Mouse (Mus musculus) urinary bladder, postnatal 25 days (tissue): ENCODE results near the gene Sucla2.
"Not testable (repeated sequence)": the region's sequence is repeated elsewhere in the genome, so short reads cannot be mapped to it uniquely, and the experiment has no call there.

Experiments
- DNase-seq: peaks from one replicate; pipeline ENCODE4 v3.0.0; 2022; ENCODE audit warnings: low spot score

Gene Sucla2

GRCm38 (mm10) chr14:73509765-73510423 lies 15.2 kb upstream of the Sucla2 start, which contains the start of gene Med4:
Gene Med4 (plus strand): TSS chr14:73510025.
- DNase-seq = peak; percentile 93

- no peak for DNase-seq
Measured at GRCm38 (mm10) chr14:73524136-73524535, 983 bp upstream of the Sucla2 start.

- not testable (repeated sequence) for DNase-seq
Measured at GRCm38 (mm10) chr14:73528661-73529060, 3.5 kb downstream of the Sucla2 start.

DNA sequence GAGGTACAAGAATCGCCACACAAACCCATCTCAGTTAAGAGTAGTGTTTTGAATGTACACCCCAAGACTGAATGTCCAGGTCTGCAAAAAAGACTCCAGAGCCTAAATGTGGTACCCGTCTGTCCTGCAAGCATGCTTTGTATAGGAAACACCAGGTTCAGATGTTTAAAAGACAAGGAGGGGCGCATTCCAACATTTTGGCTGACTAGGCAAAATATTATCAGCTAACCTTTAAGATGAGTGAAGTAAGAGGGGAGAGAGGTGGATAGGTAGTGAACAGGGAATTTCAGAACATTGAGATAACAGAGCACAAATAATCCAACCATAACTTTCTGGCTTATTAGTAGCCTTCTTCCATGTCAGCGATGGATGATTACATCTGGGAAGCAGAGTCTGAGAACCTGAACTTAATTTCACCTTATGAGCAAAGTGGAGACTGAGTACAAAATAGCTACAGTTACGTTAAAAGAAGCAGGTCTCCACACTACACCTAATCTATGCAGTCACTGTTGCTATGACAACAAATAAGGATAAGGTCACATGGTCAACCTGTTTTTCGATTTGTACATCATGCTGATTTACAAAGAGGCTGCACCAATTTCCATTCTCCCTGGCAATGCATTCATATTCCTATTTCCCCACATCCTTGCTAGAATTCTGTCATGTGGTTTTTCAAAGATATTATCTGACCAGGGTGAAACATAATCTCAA lies 8.8 kb downstream of the Sucla2 start:
- DNase-seq = no peak

- no peak for DNase-seq
Measured at GRCm38 (mm10) chr14:73535641-73536040, 10.5 kb downstream of the Sucla2 start.

- DNase-seq = no peak
Measured at GRCm38 (mm10) chr14:73543781-73544180, 18.7 kb downstream of the Sucla2 start.

DNA sequence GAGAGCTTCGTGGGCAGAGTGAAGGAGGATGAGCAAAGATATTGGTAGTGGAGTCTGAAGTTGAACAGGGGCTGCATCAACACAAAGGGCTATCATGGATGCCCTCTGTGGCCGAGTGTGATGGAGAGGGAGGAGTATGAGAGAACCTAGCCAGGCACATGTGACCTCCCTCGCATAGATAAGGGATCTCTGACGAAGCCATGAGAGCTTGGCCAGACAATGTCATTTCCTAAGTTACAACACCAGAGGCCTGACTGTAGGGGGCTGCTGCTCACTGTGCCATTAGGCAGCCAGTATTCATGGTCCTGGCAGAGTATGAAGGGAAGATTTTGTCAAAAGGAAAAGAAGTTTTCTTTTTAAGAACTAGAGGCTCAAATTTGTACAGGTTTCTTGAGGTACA lies 21.9 kb downstream of the Sucla2 start:
- no peak for DNase-seq

DNA sequence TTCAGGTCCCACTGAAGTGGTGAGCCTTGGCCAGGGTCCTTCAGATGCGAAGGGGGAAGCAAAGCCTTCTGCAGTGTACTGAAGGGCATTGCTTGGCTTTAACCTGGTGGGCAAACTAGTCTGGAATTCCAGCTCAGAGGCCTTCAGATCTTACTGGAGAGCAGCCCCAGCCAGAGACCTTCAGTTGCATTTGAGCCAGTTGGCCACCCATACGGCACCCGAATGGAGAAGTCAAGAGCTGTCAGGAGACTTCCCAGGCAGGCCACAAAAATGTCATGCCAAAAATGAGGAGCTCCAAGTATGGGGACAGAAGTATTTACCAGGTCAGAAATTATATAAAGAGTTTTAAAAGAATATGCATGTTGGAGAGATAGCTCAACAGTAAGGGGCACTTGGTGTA lies 22.9 kb downstream of the Sucla2 start, which contains the start of gene Nudt15:
TSS of gene Nudt15 (minus strand) at position 192 of the 400 bp plus-strand sequence.
- DNase-seq = no peak

DNA sequence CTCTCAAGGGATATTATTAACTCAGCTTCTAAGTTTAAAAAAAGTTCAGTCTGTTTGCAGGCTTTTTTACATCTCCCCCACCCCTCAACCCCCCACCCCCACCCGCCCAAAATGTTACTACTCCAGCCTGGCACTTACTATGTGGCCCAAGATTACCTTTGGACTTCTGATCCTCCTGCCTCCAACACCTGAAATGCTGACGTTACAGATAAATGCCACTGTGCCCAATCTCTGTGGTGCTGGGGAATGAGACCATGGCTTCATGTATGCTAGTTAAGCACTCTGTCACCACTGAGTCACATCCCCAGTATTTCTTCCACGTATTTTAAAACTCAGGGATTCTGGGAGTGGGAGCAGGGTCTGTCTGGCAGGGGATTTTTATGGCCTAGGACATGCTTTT lies 25.2 kb downstream of the Sucla2 start:
- no peak for DNase-seq

- DNase-seq = no peak
Measured at GRCm38 (mm10) chr14:73550732-73551131, 25.6 kb downstream of the Sucla2 start.

- DNase-seq = no peak
Measured at GRCm38 (mm10) chr14:73551164-73551563, 26.0 kb downstream of the Sucla2 start.

GRCm38 (mm10) chr14:73552341-73553121 lies 27.4 kb downstream of the Sucla2 start:
- peak; percentile 99 for DNase-seq

GRCm38 (mm10) chr14:73553122-73553696 lies 28.1 kb downstream of the Sucla2 start:
- no peak for DNase-seq

GRCm38 (mm10) chr14:73569831-73570230 lies 44.7 kb downstream of the Sucla2 start:
- DNase-seq = not testable (repeated sequence)

DNA sequence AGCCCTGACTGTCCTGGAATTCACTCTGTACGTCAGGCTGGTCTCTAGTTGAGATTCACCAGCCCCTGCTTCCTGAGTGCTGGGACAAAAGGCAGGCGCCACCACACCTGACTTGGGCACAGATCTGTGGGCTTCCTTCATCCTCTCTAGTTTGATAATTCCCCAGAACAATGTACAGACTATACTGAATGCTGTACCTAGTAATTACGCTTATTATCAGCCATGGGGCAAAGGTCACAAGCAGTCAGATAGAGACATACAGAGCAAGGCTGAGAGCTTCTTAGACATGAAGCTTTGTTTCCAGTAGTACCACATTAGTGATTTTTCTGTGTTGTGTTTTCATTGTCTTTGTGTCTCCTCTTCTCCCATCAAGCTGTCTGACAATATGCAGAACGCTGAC lies 46.0 kb downstream of the Sucla2 start:
- no peak for DNase-seq

DNA sequence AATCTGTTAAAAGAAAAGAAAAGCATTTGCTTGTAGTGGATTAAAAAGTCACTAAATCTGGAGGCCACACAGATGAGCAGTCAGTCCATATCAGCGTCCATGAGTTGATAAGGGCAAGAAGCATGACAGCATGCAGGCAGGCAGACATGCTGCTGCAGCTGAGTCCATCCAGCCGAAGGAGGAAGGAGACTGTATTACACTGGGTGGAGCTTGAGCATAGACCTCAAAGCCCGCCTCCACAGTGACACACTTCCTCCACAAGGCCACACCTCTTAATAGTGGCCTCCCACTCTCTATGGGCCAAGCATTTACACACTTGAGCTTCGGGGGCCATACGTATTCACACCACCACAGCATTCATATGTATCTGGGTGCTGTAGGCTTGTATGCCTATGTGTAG lies 48.9 kb downstream of the Sucla2 start:
- no peak for DNase-seq

DNA sequence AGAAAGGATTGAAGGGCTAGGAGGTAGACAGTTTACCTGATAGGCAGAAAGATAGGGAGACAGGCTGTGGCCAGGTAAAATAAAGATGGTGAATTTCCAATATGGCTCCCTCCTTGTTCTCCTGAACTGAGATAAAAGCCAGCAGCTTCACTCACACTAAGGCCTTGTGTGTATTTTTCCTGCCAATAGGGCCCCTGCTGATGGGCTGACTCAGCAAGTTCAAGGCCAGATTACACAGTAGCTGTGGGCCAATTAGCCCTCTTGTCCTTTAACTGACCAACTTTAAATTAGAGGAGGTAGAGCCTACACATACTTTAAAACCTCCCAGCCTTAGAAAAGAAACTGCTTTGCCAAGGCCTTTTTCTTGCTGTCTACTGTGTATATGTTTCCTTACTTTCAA lies 51.2 kb downstream of the Sucla2 start:
- no peak for DNase-seq

GRCm38 (mm10) chr14:73588080-73588479 lies 63.0 kb downstream of the Sucla2 start:
- DNase-seq = no peak

DNA sequence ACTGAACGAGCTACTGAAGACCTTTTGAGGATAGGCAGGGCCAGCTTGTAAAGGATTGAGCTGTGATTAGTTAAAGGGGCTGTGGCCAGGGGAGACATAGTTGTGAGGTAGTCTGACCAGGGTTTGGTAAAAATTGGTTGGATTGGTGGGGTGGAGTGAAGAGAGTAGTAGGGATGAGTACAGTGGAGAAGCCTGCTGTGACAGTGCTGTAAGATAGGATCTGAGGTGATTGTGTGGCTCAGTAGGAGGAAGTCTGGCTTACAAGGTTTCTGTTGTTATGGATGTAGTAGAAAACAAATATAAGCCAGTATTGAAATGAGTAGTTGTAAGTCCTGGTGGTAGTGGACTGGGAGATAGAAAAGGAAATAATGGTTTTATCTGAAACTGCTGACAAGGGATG lies 67.0 kb downstream of the Sucla2 start:
- DNase-seq = no peak

DNA sequence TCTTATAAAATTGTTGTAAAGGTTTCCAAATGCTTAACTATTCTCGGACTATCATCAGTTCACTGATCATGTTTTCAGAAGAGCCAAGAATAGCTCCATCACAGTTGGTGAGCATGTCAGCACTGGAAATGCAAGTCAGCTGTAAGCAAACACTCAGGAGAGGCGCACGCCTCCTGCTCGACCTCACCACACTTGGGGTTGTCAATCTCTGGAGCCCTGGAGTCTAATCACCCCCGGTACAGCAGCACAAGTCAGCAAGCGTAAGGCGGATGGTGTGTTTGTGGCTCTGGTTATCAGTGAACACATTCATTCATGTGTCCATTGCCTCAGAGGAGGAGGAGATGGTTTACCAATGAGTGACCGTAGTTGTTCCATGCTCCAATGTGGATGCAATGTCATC lies 74.6 kb downstream of the Sucla2 start:
- DNase-seq = no peak

DNA sequence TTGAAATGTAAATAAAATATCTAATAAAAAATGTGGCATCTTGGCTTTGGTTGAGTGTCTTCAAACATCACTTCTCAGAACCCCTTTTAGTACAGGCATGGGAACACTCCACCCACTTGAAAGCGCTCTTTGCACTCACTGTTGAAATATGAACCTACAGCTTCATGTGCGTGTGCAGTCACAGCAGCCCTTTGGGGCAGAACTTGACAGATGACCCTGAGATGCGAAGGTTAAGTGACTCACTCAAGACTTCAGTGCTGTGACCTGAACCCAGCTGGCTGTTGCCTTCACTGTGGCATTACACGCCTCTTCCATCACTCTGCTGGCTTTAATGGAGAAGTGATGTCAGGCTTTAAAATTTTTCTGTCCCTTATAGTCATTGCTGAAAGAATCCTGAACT lies 82.6 kb downstream of the Sucla2 start:
- DNase-seq = no peak

DNA sequence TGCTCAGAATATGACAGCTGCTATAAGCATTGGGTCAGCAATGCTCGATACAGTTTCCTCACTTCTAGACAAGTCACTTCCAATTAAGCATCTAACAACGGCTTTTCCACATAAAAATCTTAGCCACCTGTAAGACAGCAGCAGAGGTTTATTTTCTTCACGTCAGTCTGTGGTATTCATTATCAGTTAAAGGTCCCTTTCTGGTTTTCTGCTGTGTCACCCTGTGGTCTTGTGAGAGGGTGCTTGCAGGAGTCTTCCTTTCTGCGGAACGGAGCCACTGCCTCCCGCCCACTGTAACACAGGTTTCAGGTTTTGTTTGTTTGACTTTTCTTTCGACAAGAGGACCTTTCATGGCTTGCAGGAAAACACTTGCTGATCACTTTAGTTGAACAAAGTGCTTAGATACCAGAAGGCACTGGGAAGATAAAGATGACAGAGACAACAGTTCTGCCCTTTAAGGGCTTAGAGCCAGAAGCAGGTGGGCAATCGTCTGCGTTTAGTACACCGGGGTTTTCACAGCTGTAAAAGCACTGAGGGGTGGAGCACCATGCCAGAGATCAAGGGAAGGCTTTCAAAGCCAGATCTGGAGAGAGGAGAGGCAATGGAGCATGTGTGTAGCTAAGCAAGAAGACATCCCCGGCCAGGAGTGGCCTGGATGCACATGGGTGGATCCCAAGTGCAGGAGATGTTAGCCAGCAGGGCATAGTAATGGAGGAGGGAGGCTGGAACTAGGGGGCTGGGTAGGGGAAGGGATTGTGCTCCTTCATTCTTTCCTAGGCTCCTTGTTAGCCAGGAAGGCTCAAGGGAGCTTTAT lies 83.8 kb downstream of the Sucla2 start:
- no peak for DNase-seq
